Mouse (Mus musculus) cerebellum, adult 18-20 months (tissue): ENCODE measurements at regions not wholly inside any gene's neighbourhood (a gene's known extent, or its start where the extent isn't known, plus 50 kb on each side); places are given as distances from the start of the nearest gene placed in this dataset.

Experiments used
- DNase-seq, 2 experiments: peaks; one replicate each; pipeline ENCODE4 v3.0.0; 2021

GRCm38 (mm10) chr17:65000626-65001135 is 164.8 kb upstream of the 4930583I09Rik start:
- no peak for DNase-seq

- DNase-seq: no peak
Measured at GRCm38 (mm10) chr17:64994483-64994882, 158.6 kb upstream of the 4930583I09Rik start.

DNA sequence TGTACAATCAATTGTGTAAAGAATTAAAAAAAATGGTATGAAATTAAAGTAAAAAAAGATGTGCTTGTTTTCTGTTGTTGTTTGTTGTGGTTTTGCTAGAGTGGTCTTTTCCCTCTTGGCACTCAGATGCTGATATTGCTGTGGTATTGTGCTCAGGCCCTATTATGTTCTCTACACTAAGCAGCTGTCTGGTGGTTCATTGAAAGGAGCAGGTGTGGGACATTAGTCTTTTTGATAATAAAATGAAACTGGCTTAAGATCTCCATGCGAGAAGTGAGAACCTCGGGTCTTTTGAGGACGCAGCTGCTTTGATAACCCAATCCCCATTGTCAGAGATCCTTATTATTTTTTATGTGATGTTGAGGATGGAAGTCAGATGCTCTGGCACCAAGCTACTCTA is 155.4 kb upstream of the 4930583I09Rik start:
- no peak for DNase-seq

DNA sequence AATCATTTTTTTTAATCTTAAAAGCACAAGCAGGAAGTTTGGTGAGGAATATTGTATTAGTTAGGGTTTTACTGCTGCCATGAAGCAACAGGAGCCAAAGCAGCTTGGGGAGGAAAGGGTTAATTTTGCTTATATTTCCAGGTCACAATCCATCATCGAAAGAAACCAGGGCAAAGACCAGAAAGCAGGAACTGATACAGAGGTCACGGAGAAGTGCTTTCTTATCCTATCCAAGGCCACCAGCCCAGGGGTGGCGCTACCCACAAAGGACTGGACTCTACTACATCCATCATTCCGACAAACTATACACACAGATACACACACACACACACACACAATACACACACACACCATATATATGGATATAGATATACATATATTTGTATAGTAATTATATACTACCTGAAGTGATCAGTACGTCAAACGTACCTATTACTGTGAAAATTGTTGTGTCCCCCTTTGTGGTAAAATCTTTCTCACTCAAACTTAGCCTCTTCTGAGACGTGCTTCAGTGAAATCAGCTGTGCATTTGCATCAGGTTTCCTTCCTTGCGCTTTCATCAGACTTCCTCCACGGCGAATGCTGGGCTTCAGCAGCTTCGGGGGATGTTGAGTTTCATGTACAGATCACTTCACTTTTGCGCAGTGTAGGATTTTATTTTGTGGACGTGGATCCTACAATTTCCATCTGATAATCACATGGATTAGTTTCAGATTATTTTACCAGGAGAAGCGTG is 148.6 kb upstream of the 4930583I09Rik start:
- no peak for DNase-seq

DNA sequence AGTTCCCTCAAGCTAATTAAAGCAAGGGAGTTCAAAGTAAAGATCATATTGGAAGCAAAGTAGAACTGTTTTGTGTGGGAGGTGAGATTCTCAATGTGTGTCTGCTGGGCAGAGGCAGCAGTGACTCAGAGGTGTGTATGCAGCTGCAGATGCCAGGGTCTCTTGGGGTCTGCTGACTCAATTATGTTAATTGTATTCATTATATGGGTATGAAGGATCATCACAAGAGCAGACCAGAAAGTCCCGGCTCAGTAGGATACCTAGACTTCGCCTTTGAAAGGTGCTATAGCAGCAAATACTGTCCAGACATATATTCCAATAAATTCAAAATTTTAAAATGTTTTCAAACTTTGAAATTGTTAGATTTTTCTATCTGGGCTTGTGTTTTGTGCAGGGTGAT is 147.6 kb upstream of the 4930583I09Rik start:
- DNase-seq: no peak

DNA sequence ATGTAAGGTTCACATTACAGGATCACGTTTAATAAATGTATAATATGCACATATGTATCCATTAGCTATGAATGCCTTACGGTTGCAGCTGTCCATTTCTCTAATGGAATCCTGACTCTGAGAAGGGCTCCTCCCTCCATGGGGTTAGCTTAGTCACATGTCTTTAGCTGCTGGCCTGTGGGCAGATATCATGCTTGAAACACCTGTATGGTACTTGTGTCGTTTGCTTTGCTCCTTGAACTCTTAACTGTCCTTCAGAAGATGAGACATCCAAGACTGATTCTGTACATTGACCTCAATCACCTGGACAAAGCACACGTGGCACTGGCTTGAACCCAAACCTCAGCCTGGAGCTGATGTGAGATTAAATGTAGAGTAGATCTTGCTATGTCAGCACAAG is 128.3 kb upstream of the 4930583I09Rik start:
- no peak for DNase-seq

GRCm38 (mm10) chr17:64961887-64962286 is 126.0 kb upstream of the 4930583I09Rik start:
- DNase-seq: no peak

GRCm38 (mm10) chr17:64957495-64957894 is 121.6 kb upstream of the 4930583I09Rik start:
- DNase-seq: no peak

- no peak for DNase-seq
Measured at GRCm38 (mm10) chr17:64956506-64956905, 120.6 kb upstream of the 4930583I09Rik start.

DNA sequence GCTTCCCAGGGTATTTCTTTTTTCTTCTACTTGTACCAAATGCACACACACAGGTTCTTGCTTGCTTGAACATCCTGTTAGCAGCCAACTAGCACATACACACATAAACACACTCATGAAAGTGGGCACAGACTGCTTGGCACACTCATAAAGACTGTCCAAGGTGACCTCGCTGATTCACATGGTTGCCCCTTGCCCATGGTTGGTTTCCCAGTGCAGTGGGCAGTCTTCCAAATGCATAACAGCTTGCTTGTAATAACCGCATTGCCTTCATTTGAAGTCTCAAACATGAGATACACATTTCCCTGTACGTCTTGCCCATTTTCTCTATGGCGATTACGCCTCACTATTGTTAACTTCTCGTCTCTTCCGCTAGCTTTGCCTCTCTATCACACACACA is 117.4 kb upstream of the 4930583I09Rik start:
- no peak for DNase-seq

DNA sequence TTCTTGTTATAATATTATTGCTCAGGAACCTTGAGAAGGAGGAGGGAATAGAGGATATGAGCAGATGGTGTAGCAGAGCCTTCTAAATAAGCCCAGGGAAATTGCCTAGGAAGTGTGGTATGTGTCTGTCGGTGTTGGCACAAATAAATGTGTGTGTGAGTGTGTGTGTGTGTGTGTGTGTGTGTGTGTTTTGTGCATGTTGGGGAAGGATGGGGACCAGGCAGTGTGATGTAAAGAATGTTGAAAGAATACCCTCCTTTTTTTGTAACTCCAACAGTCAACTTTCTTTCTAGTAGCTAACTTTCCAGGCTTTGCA is 115.7 kb upstream of the 4930583I09Rik start:
- DNase-seq: peak; percentile 12 to 18

GRCm38 (mm10) chr17:64950802-64951624 is 115.1 kb upstream of the 4930583I09Rik start:
- DNase-seq: peak in 1 of 2 experiments; percentile 6

- DNase-seq: no peak
Measured at GRCm38 (mm10) chr17:64943213-64943612, 107.3 kb upstream of the 4930583I09Rik start.

- no peak for DNase-seq
Measured at GRCm38 (mm10) chr17:64941555-64941954, 105.7 kb upstream of the 4930583I09Rik start.

DNA sequence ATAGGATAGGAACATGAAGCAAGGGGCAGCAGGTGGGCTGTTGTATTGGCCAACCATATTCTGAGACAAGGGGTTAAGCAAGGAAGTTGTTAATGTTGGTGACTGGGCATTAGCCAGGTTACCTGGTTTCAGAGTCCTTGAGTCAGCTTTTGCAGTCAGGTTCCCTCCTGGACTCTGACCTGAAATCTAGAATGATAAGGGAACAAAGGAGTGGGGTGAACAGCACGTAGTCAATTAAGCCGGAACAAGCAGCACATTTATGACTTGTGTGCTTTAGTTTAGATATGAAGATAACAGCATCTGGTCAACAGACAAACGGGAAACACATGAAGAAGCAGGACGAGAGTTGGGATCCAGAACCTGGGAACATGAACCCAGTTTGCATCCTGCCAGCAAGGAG is 99.8 kb upstream of the 4930583I09Rik start:
- DNase-seq: no peak

GRCm38 (mm10) chr17:64934411-64934810 is 98.5 kb upstream of the 4930583I09Rik start:
- peak; percentile 31 for DNase-seq

- no peak for DNase-seq
Measured at GRCm38 (mm10) chr17:64930816-64931428, 95.1 kb upstream of the 4930583I09Rik start.

DNA sequence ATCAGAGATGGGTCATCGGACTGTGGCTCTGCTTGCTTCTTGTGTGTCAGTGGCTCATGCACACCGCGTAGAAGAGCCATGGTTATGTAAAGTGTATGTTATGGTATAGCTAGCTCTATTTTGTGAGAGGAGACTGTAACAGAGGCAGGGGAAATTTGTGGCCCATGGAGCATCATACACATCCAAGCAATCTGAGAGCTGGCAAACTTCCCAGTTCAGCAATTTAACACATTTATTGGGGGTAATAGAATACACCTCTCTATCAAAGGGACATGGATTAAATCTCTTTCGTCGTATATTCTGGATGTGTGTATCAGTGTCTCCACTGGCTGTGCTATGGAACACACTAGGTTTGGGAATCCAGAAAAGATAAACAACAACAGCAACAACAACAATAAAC is 87.9 kb upstream of the 4930583I09Rik start:
- DNase-seq: no peak

GRCm38 (mm10) chr17:64922235-64922634 is 86.4 kb upstream of the 4930583I09Rik start:
- DNase-seq: no peak

DNA sequence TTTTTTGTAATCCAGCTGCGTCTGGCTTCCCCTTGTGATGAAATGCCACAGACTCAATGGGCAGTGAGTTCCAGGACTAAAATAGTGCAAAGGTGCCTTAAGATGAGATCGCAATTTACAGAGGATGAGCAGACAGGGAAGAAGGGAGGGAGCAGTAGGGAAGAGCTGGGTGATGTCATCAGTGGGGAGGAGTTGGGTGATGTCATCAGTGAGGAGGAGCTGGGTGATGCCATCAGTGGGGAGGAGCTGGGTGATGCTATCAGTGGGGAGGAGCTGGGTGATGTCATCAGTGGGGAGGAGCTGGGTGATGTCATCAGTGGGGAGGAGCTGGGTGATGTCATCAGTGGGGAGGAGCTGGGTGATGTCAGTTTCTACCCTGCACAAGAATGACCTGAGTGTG is 84.4 kb upstream of the 4930583I09Rik start:
- DNase-seq: no peak

GRCm38 (mm10) chr17:64917830-64918229 is 82.0 kb upstream of the 4930583I09Rik start:
- DNase-seq: no peak

DNA sequence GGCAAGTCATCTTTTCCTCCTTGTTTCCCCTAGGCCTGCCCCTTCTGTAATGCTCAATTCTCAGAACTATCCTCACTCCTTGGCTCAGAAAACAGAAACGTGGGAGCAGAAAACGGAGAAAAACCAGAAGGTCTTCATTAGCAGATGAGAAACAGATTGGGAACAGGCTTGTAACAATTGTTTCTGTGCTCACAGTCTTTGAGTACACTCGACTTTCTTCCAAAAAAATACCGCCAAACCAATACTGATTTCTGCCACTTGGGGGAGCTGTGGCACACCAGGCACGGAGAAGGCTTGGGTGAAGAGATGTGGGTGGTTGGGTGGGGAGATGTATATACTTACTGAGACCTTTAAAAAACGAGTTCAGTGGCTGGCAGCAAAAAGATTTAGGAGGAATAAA is 80.8 kb upstream of the 4930583I09Rik start:
- no peak for DNase-seq

DNA sequence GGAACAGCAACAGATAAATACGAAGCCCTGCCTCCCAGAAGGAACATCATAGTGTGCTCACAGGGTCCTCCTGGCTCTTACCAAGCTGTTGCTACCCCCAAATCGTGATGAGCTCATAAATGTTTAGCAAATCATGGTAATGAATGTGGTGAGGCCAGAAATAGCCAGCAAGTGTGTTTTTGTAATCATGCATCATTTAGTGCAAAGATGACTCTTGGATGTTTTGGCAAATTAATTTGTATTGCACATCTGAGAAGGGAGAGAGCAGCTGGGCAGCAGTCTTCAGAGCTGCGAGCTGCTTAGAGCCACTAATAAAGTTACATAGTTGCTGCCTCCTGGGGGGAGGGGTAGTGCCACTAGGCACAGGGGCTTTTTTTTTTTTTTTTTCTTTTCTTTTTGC is 79.8 kb upstream of the 4930583I09Rik start:
- no peak for DNase-seq

- DNase-seq: no peak
Measured at GRCm38 (mm10) chr17:64915025-64915424, 79.2 kb upstream of the 4930583I09Rik start.
